Mouse (Mus musculus): Measurements from ENCODE around the gene Gm4301.
"Not testable (repeated sequence)": the region's sequence is repeated elsewhere in the genome, so short reads cannot be mapped to it uniquely, and the experiment has no call there.

The Gm4301 gene

DNA sequence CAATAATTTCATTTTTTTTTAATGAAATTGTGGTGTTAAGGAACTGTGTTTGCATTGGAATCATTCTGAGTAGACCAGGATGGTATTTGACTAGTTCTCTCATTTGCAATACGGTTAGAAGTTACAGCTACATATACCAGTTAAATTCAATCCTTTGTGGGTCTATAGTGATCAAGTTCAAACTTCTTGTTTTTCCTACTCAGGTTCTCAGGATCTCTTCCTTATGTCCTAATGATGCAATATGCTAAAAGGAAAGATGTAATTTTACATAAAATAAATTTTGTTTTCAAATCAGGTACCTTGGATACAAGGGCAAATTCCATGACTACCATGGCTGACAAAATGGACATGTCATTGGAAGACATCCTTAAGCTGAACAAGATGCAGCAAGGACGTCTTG lies at the start of gene Gm4301:
Gene Gm4301 (plus strand): TSS at position 301 of the 400 bp plus-strand sequence.
- not testable (repeated sequence) for DNase-seq (ENCODE audit: low spot score)

DNA sequence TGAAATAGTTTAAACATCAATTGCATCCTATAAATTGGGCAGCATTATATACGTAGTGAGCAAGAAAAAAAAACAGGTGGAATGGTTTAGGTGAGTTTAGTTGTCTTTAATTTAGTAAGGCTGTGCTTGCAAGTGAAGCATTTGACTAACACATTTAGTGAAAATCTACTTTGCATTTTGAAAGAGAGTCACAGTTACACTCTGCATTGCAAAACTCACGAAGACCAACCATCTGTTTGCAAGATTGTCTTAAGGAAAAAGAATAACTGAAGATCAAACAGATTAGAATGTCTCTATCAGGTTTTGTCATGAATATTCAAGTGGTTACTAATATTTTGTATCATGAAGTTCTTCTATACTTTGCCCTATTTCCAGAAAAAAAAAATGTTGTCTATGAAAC lies 39.4 kb upstream of the Gm4301 start:
- no peak for DNase-seq (ENCODE audit: low spot score)

DNA sequence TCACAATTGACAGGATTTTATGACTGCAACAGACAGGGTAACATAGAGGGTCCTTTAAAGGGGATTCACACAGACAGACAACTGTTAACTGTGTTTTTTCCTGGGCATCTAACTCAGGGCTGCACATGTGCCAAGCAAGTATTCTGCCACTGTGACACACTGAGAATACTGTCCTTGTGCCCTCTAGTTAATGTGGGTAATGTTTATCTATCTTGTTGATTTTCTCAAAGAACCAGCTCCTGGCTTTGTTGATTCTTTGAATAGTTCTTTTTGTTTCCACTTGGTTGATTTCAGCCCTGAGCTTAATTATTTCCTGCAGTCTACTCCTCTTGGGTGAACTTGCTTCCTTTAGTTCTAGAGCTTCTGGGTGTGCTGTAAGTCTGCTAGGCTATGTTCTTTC lies 35.4 kb upstream of the Gm4301 start:
- DNase-seq (ENCODE audit: low spot score) = not testable (repeated sequence)

DNA sequence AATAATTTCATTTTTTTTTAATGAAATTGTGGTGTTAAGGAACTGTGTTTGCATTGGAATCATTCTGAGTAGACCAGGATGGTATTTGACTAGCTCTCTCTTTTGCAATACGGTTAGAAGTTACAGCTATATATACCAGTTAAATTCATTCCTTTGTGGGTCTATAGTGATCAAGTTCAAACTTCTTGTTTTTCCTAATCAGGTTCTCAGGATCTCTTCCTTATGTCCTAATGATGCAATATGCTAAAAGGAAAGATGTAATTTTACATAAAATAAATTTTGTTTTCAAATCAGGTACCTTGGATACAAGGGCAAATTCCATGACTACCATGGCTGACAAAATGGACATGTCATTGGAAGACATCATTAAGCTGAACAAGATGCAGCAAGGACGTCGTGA lies 5.1 kb downstream of the Gm4301 start, which contains the start of gene Gm4302:
Gene Gm4302 (plus strand): TSS at position 301 of the 400 bp plus-strand sequence.
- not testable (repeated sequence) for DNase-seq (ENCODE audit: low spot score)

DNA sequence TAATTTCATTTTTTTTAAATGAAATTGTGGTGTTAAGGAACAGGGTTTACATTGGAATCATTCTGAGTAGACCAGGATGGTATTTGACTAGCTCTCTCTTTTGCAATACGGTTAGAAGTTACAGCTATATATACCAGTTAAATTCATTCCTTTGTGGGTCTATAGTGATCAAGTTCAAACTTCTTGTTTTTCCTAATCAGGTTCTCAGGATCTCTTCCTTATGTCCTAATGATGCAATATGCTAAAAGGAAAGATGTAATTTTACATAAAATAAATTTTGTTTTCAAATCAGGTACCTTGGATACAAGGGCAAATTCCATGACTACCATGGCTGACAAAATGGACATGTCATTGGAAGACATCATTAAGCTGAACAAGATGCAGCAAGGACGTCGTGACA lies 10.2 kb downstream of the Gm4301 start, which contains the start of gene Gm4303:
Gene Gm4303 (plus strand): TSS at position 301 of the 400 bp plus-strand sequence.
- DNase-seq (ENCODE audit: low spot score) = not testable (repeated sequence)

DNA sequence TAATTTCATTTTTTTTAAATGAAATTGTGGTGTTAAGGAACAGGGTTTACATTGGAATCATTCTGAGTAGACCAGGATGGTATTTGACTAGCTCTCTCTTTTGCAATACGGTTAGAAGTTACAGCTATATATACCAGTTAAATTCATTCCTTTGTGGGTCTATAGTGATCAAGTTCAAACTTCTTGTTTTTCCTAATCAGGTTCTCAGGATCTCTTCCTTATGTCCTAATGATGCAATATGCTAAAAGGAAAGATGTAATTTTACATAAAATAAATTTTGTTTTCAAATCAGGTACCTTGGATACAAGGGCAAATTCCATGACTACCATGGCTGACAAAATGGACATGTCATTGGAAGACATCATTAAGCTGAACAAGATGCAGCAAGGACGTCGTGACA lies 15.3 kb downstream of the Gm4301 start, which contains the start of gene Gm4305:
Gene Gm4305 (plus strand): TSS at position 301 of the 400 bp plus-strand sequence.
- DNase-seq (ENCODE audit: low spot score) = not testable (repeated sequence)

DNA sequence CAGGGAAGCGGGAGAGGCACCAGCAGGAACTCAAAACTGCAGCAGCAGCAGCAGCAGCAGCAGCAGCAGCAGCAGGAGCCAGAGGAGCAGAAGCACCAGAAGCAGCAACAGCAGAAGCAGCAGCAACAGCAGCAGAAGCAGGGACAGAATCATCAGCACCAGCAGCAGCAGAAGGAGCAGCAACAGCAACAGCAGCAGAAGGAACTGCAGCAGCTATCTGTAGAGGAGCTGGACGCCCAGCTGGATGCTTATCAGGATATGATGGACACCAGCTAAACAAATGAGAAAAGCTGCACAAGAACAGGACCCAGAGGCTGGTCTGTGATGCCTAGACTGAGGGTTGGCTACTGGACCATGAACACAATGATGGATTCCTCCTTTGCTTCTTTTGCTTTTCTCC lies 21.4 kb downstream of the Gm4301 start:
- not testable (repeated sequence) for DNase-seq (ENCODE audit: low spot score)

DNA sequence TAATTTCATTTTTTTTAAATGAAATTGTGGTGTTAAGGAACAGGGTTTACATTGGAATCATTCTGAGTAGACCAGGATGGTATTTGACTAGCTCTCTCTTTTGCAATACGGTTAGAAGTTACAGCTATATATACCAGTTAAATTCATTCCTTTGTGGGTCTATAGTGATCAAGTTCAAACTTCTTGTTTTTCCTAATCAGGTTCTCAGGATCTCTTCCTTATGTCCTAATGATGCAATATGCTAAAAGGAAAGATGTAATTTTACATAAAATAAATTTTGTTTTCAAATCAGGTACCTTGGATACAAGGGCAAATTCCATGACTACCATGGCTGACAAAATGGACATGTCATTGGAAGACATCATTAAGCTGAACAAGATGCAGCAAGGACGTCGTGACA lies 25.6 kb downstream of the Gm4301 start, which contains the start of gene Gm4307:
Gene Gm4307 (plus strand): TSS at position 301 of the 400 bp plus-strand sequence.
- DNase-seq (ENCODE audit: low spot score) = not testable (repeated sequence)

DNA sequence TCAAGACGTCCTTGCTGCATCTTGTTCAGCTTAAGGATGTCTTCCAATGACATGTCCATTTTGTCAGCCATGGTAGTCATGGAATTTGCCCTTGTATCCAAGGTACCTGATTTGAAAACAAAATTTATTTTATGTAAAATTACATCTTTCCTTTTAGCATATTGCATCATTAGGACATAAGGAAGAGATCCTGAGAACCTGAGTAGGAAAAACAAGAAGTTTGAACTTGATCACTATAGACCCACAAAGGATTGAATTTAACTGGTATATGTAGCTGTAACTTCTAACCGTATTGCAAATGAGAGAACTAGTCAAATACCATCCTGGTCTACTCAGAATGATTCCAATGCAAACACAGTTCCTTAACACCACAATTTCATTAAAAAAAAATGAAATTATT lies 47.0 kb downstream of the Gm4301 start, which contains the start of gene Gm4312:
Gene Gm4312 (minus strand): TSS at position 101 of the 400 bp plus-strand sequence.
- DNase-seq (ENCODE audit: low spot score) = not testable (repeated sequence)
